Mouse (Mus musculus) embryonic fibroblast, embryonic 13.5 days (primary cell): Measurements from ENCODE around the gene Zmym4.

ENCODE experiments used
- CTCF ChIP-seq: IDR thresholded peaks from 2 replicates; pipeline ENCODE4 v1.5.1; 2011; ENCODE audit warnings: mild to moderate bottlenecking, control low read depth, low read length, moderate library complexity, borderline replicate concordance; ENCODE audit not compliant: insufficient read depth
- POLR2A ChIP-seq: IDR thresholded peaks from 2 replicates; pipeline ENCODE4 v1.6.1; 2011; ENCODE audit warnings: low read depth, mild to moderate bottlenecking, control low read depth, low read length, moderate library complexity

DNA sequence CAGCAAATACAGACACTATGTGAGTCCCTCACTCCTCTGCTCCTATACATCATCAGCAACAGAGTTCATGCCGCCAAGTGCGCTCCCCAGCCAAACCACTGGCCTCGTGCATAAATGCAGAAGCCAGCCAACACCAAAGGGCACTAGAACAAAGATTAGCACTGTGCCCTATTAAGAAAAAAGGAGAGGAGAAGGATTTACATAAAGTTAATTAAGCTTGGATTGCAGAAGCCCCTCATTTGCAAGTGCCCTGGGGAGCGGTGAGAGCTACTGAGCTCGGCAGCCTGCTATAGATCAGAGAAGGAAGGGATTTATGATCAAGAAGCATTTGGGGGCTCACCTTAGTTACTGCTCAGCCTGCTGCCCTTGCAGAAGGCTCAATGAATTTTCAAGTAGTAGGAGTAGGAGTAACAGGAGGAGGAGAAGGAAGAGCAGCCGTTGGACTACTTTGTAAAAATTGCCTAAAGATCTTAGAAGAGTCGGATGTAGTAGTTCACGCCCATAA is 32.7 kb upstream of the Zmym4 start:
- TF ChIP-seq CTCF (no peak), POLR2A (no peak)
